Mouse (Mus musculus) megakaryocyte, embryonic 14.5 days (primary cell): ENCODE results near the gene Dennd1a.

ENCODE experiments used
- FLI1 ChIP-seq: IDR thresholded peaks from 2 replicates; pipeline ENCODE4 v1.6.1; 2012; ENCODE audit warnings: low read length, inconsistent platforms, mixed read lengths
- GATA1 ChIP-seq: IDR thresholded peaks from 3 replicates; pipeline ENCODE4 v1.6.1; 2012; ENCODE audit warnings: mixed read lengths, low read length, inconsistent platforms, borderline replicate concordance

GRCm38 (mm10) chr2:38025615-38026014, 261.6 kb downstream of the Dennd1a start:
- TF ChIP-seq GATA1 (no peak), FLI1 (no peak)
